Mouse (Mus musculus) embryonic fibroblast, embryonic 13.5 days (primary cell): ENCODE data around the gene Ctsk.

Source experiments
- CTCF ChIP-seq: IDR thresholded peaks from 2 replicates; pipeline ENCODE4 v1.5.1; 2011; ENCODE audit warnings: mild to moderate bottlenecking, control low read depth, low read length, moderate library complexity, borderline replicate concordance; ENCODE audit not compliant: insufficient read depth
- POLR2A ChIP-seq: IDR thresholded peaks from 2 replicates; pipeline ENCODE4 v1.6.1; 2011; ENCODE audit warnings: low read depth, mild to moderate bottlenecking, control low read depth, low read length, moderate library complexity

GRCm38 (mm10) chr3:95531025-95531424 is 32.0 kb downstream of the Ctsk start:
- TF ChIP-seq POLR2A = no peak
- no peak for TF ChIP-seq CTCF
